Mouse (Mus musculus): Measurements from ENCODE around the gene Tnni1. TPM values are rescaled to one million over a fixed set of nuclear protein-coding genes. Genes with fewer than 3 reads are reported as not detected.

Gene Tnni1
- polyA plus RNA-seq, 1 experiment = 1.0 TPM

DNA sequence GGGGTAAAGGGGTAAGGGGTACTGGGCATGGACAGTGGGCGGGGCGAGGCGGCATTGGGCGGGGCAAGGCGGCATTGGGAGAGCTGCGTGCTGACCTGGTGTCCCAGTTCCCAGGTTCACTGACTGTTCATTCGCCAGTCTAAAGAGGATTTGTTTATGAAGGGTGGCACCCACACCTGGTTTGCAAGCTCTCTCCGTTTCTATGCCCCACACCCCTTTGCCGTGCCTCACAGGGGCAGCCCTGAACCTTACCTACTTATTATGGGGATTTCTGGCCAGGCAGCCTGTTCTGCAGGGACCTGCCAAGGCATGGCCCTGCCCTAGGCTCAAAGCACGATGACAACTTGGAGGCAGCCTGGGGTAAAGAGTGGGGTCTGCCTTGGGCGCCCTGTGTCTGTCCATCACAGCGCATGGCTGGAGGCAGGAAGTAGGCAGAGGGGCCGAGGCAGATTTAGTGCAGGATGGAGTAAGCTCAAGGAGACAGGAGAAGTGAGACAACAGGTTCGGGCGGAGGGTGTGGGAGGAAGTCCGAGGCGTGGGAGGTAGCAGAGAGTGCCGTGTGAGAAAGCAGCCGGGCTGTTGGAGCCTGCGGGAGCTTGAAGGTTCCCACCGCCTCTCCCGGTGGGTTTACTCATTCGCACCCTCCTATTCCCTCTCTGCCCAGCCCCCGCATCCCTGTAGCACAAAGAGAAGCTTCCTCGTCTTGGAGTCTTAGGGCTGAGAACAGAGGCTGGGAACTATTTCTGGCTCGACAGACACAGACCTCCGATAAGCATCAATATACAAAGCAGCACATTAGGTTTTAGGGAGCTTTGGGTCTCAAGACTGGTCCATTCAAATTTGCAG, 14.4 kb downstream of the Tnni1 start:
- Histone ChIP-seq H3K27me3 (ENCODE audit: control insufficient read depth, insufficient read depth, low read length, poor library complexity, severe bottlenecking) (no peaks in the 10 kb centered on the region), H3K4me1 (ENCODE audit: control insufficient read depth, insufficient read depth, low read length) (peaks cover 2% of the 10 kb centered on the region), H3K9me3 (replicated peaks; ENCODE audit: control insufficient read depth, insufficient read depth, low read length, poor library complexity, severe bottlenecking) (no peaks in the 10 kb centered on the region), H3K36me3 (ENCODE audit: control insufficient read depth, insufficient read depth, low read length, poor library complexity, severe bottlenecking) (no peaks in the 10 kb centered on the region), H3K27ac (ENCODE audit: insufficient read depth, low read length) (no peak overlapping the region), H3K4me3 (ENCODE audit: low read depth, low read length) (peak overlapping the region; percentile 31), H3K9ac (ENCODE audit: low read depth, poor library complexity, severe bottlenecking) (peak overlapping the region; percentile 29; the same call in 1 of the 2 replicates)
- TF ChIP-seq CTCF (IDR thresholded peaks at IDR 0.05; ENCODE audit: low read depth, low read length) = no peak
- TF ChIP-seq POLR2A (IDR thresholded peaks at IDR 0.05; ENCODE audit: insufficient read depth, low read length) = no peak
- TF ChIP-seq EP300 (IDR thresholded peaks at IDR 0.05; ENCODE audit: insufficient read depth, low read depth, low read length) = no peak

DNA sequence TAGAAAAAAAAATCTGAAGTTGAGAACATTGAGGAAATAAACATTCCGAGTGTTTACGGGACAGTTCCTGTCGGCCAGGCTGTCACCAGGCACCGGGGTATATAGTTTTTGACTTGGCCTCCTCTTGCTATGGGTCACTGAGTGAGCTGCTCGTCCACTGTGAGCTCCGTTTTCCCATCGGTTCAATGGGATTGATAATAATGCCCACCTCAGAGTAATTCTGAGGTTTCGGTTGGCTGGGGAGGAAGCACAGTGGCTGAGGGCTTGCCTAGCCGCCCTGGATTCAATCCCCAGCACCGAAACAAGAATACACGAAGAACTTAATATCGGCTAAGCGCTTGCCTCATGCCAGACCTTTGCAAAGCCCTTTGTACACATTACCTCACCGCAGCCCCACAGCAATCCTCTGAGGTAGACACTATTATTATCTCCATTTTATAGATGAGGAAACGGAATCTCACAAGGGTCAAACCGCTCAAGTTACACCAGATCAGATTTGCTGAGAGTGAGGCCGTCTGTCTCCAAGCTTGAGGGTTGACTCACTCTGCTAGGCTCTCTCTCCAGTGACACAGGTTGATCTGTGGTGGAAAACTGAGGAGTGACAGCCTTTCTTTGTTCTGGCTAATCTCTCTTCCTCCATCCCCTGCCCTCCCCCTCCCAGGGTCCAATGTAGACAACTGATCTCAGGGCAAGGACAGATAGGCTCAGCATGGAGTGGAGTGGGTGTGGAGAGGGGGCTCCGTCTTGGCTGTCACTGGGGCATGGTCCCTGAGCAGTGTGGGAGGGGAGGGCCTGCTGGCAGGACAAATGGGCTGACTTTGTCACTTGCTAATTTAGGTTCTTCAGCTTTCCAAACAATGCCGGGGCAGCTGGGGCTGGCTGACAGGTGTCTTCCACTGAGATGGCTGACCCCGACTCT, 15.2 kb downstream of the Tnni1 start:
- Histone ChIP-seq H3K4me3 (ENCODE audit: low read depth, low read length) (no peak overlapping the region), H3K27me3 (ENCODE audit: control insufficient read depth, insufficient read depth, low read length, poor library complexity, severe bottlenecking) (no peaks in the 10 kb centered on the region), H3K27ac (ENCODE audit: insufficient read depth, low read length) (no peak overlapping the region)

GRCm38 (mm10) chr1:135798492-135798891, 19.3 kb downstream of the Tnni1 start:
- no peaks in the 10 kb centered on the region for H3K4me1 ChIP-seq (ENCODE audit: control insufficient read depth, insufficient read depth, low read length)
- H3K9ac ChIP-seq (ENCODE audit: low read depth, poor library complexity, severe bottlenecking) = no peak overlapping the region
- no peak overlapping the region for H3K4me3 ChIP-seq (ENCODE audit: low read depth, low read length)
- H3K36me3 ChIP-seq (ENCODE audit: control insufficient read depth, insufficient read depth, low read length, poor library complexity, severe bottlenecking) = no peaks in the 10 kb centered on the region
- no peaks in the 10 kb centered on the region for H3K9me3 ChIP-seq (replicated peaks; ENCODE audit: control insufficient read depth, insufficient read depth, low read length, poor library complexity, severe bottlenecking)
- H3K27me3 ChIP-seq (ENCODE audit: control insufficient read depth, insufficient read depth, low read length, poor library complexity, severe bottlenecking) = no peaks in the 10 kb centered on the region
- no peak overlapping the region for H3K27ac ChIP-seq (ENCODE audit: insufficient read depth, low read length)
- no peak for TF ChIP-seq POLR2A (IDR thresholded peaks at IDR 0.05; ENCODE audit: insufficient read depth, low read length)
- no peak for TF ChIP-seq EP300 (IDR thresholded peaks at IDR 0.05; ENCODE audit: insufficient read depth, low read depth, low read length)
- no peak for TF ChIP-seq CTCF (IDR thresholded peaks at IDR 0.05; ENCODE audit: low read depth, low read length)

More for the DNA sequence above, 15.2 kb downstream of the Tnni1 start:
- TF ChIP-seq CTCF (IDR thresholded peaks at IDR 0.05; ENCODE audit: low read depth, low read length) (no peak), EP300 (IDR thresholded peaks at IDR 0.05; ENCODE audit: insufficient read depth, low read depth, low read length) (no peak), POLR2A (IDR thresholded peaks at IDR 0.05; ENCODE audit: insufficient read depth, low read length) (no peak)
- Histone ChIP-seq H3K9ac (ENCODE audit: low read depth, poor library complexity, severe bottlenecking) (peak overlapping the region; percentile 29; the same call in 1 of the 2 replicates), H3K4me1 (ENCODE audit: control insufficient read depth, insufficient read depth, low read length) (peaks cover 2% of the 10 kb centered on the region), H3K9me3 (replicated peaks; ENCODE audit: control insufficient read depth, insufficient read depth, low read length, poor library complexity, severe bottlenecking) (no peaks in the 10 kb centered on the region), H3K36me3 (ENCODE audit: control insufficient read depth, insufficient read depth, low read length, poor library complexity, severe bottlenecking) (no peaks in the 10 kb centered on the region)

DNA sequence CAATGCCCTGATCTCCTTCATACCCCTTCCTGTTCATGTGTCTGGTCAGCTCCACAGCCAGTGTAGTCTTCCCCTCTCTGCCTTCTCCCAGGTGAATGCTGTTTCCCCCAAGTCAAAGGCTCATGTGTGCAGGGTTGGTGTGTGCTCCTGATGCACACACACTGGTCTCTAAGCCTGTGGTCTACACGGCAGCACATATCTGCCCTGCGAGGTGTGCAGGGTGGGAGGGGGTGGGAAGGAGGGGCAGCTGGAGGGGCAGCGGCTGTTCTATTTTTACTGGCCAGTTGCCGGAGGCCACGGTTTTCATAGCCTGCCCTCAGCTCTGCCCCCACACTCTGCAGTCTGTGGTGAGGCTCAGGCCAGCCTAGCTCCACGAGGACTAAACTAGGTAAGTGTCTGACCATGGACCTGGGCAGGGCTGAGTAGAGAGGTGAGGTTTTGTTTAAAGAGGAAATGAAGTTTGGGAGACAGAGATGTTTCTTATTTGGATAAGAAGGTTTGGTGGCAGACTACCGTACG, 19.9 kb downstream of the Tnni1 start:
- H3K4me3 ChIP-seq (ENCODE audit: low read depth, low read length) = no peak overlapping the region
- H3K4me1 ChIP-seq (ENCODE audit: control insufficient read depth, insufficient read depth, low read length) = no peaks in the 10 kb centered on the region
- H3K27ac ChIP-seq (ENCODE audit: insufficient read depth, low read length) = no peak overlapping the region
- no peaks in the 10 kb centered on the region for H3K9me3 ChIP-seq (replicated peaks; ENCODE audit: control insufficient read depth, insufficient read depth, low read length, poor library complexity, severe bottlenecking)
- H3K9ac ChIP-seq (ENCODE audit: low read depth, poor library complexity, severe bottlenecking) = no peak overlapping the region
- no peak for TF ChIP-seq EP300 (IDR thresholded peaks at IDR 0.05; ENCODE audit: insufficient read depth, low read depth, low read length)
- TF ChIP-seq CTCF (IDR thresholded peaks at IDR 0.05; ENCODE audit: low read depth, low read length) = no peak
- no peak for TF ChIP-seq POLR2A (IDR thresholded peaks at IDR 0.05; ENCODE audit: insufficient read depth, low read length)
- H3K27me3 ChIP-seq (ENCODE audit: control insufficient read depth, insufficient read depth, low read length, poor library complexity, severe bottlenecking) = no peaks in the 10 kb centered on the region
- H3K36me3 ChIP-seq (ENCODE audit: control insufficient read depth, insufficient read depth, low read length, poor library complexity, severe bottlenecking) = no peaks in the 10 kb centered on the region

DNA sequence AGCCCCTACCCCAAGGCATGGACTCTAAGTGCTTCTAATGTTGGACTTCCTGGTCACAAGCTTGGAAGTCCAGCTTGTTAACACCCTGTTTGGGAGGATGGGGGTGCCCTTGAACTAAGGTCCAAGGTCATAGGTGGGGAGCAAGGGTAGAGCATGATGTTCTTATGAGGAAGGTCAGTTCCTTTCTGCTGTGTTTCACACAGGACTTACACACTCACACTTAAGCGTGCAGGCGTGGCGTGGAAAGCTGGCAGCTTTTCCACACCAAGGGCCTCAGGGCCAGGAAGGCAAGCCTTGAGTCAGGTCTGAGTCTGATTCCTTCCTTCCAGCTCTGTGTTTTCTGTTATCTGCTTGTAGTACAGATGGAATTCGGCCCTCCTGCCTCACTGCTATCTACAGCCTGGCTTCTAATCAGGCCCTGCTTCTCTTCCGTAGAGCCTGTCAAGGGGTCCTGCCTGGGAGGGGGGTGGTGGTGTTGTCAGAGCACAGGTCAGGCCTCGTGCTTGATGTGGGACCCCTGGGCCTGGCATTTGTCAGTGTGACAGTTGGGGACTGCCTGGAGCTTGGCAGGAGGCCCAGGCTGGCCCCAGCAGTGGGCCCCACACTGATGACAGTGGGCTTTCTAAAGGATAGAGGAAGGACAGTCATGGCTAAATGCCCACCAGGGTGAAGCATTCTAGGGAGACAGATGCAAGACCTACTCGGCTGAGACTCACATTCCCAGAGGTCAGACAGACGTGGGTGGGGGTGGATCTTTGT, 21.1 kb downstream of the Tnni1 start:
- H3K36me3 ChIP-seq (ENCODE audit: control insufficient read depth, insufficient read depth, low read length, poor library complexity, severe bottlenecking) = no peaks in the 10 kb centered on the region
- H3K4me3 ChIP-seq (ENCODE audit: low read depth, low read length) = no peak overlapping the region
- no peaks in the 10 kb centered on the region for H3K9me3 ChIP-seq (replicated peaks; ENCODE audit: control insufficient read depth, insufficient read depth, low read length, poor library complexity, severe bottlenecking)
- TF ChIP-seq EP300 (IDR thresholded peaks at IDR 0.05; ENCODE audit: insufficient read depth, low read depth, low read length) (no peak), CTCF (IDR thresholded peaks at IDR 0.05; ENCODE audit: low read depth, low read length) (no peak), POLR2A (IDR thresholded peaks at IDR 0.05; ENCODE audit: insufficient read depth, low read length) (no peak)
- no peaks in the 10 kb centered on the region for H3K27me3 ChIP-seq (ENCODE audit: control insufficient read depth, insufficient read depth, low read length, poor library complexity, severe bottlenecking)
- no peak overlapping the region for H3K27ac ChIP-seq (ENCODE audit: insufficient read depth, low read length)
- H3K9ac ChIP-seq (ENCODE audit: low read depth, poor library complexity, severe bottlenecking) = no peak overlapping the region
- H3K4me1 ChIP-seq (ENCODE audit: control insufficient read depth, insufficient read depth, low read length) = no peaks in the 10 kb centered on the region
